Mouse (Mus musculus): ENCODE data around the gene Rtn4rl1.
A peak's percentile ranks its signal among the peaks of the same experiment; 100 is the strongest.
"Not testable (repeated sequence)": the region's sequence is repeated elsewhere in the genome, so short reads cannot be mapped to it uniquely, and the experiment has no call there.

Rtn4rl1 gene

GRCm38 (mm10) chr11:75270985-75271434 is 77.4 kb downstream of the Rtn4rl1 start:
- DNase-seq (ENCODE audit: low read depth, low spot score): no peak

GRCm38 (mm10) chr11:75273466-75273865 is 79.9 kb downstream of the Rtn4rl1 start:
- no peak for DNase-seq (ENCODE audit: low read depth, low spot score)

GRCm38 (mm10) chr11:75275035-75275434 is 81.5 kb downstream of the Rtn4rl1 start:
- DNase-seq (ENCODE audit: low read depth, low spot score): no peak

- DNase-seq (ENCODE audit: low read depth, low spot score): no peak
These were observed 84.5 kb downstream of the Rtn4rl1 start for GRCm38 (mm10) chr11:75278115-75278514.

- no peak for DNase-seq (ENCODE audit: low read depth, low spot score)
These were observed 85.4 kb downstream of the Rtn4rl1 start for GRCm38 (mm10) chr11:75279013-75279341.

- peak; percentile 73 for DNase-seq (ENCODE audit: low read depth, low spot score)
These were observed 85.9 kb downstream of the Rtn4rl1 start for GRCm38 (mm10) chr11:75279342-75280065.

GRCm38 (mm10) chr11:75280066-75280410 is 86.5 kb downstream of the Rtn4rl1 start:
- no peak for DNase-seq (ENCODE audit: low read depth, low spot score)

GRCm38 (mm10) chr11:75280435-75281001 is 86.9 kb downstream of the Rtn4rl1 start:
- no peak for DNase-seq (ENCODE audit: low read depth, low spot score)

GRCm38 (mm10) chr11:75281380-75282256 is 88.0 kb downstream of the Rtn4rl1 start:
- DNase-seq (ENCODE audit: low read depth, low spot score): no peak

GRCm38 (mm10) chr11:75282496-75283120 is 89.0 kb downstream of the Rtn4rl1 start:
- peak; percentile 80 for DNase-seq (ENCODE audit: low read depth, low spot score)

GRCm38 (mm10) chr11:75283784-75284183 is 90.2 kb downstream of the Rtn4rl1 start:
- not testable (repeated sequence) for DNase-seq (ENCODE audit: low read depth, low spot score)

- DNase-seq (ENCODE audit: low read depth, low spot score): no peak
These were observed 92.4 kb downstream of the Rtn4rl1 start for GRCm38 (mm10) chr11:75285893-75286467.

GRCm38 (mm10) chr11:75286868-75287267 is 93.3 kb downstream of the Rtn4rl1 start:
- DNase-seq (ENCODE audit: low read depth, low spot score): peak; percentile 42

GRCm38 (mm10) chr11:75287940-75288339 is 94.4 kb downstream of the Rtn4rl1 start:
- no peak for DNase-seq (ENCODE audit: low read depth, low spot score)

GRCm38 (mm10) chr11:75288517-75288916 is 94.9 kb downstream of the Rtn4rl1 start:
- DNase-seq (ENCODE audit: low read depth, low spot score): no peak

GRCm38 (mm10) chr11:75289120-75289519 is 95.5 kb downstream of the Rtn4rl1 start:
- DNase-seq (ENCODE audit: low read depth, low spot score): no peak

- peak; percentile 92 for DNase-seq (ENCODE audit: low read depth, low spot score)
These were observed 97.1 kb downstream of the Rtn4rl1 start for GRCm38 (mm10) chr11:75290566-75291271.

- peak; percentile 25 for DNase-seq (ENCODE audit: low read depth, low spot score)
These were observed 98.0 kb downstream of the Rtn4rl1 start for GRCm38 (mm10) chr11:75291389-75292215.

GRCm38 (mm10) chr11:75292281-75292680 is 98.7 kb downstream of the Rtn4rl1 start:
- DNase-seq (ENCODE audit: low read depth, low spot score): peak; percentile 51

- DNase-seq (ENCODE audit: low read depth, low spot score): no peak
These were observed 100.3 kb downstream of the Rtn4rl1 start for GRCm38 (mm10) chr11:75293852-75294361.

Measured in R1 (cell line).